Mouse (Mus musculus) heart, adult 9 months (tissue): ENCODE data around the gene Nme6.
A peak's percentile ranks its signal among the peaks of the same experiment; 100 is the strongest.

Experiments used
- DNase-seq, 2 experiments: peaks; one replicate each; pipeline ENCODE4 v3.0.0; 2022; ENCODE audit warnings: low spot score in 2 of 2

Nme6 gene

DNA sequence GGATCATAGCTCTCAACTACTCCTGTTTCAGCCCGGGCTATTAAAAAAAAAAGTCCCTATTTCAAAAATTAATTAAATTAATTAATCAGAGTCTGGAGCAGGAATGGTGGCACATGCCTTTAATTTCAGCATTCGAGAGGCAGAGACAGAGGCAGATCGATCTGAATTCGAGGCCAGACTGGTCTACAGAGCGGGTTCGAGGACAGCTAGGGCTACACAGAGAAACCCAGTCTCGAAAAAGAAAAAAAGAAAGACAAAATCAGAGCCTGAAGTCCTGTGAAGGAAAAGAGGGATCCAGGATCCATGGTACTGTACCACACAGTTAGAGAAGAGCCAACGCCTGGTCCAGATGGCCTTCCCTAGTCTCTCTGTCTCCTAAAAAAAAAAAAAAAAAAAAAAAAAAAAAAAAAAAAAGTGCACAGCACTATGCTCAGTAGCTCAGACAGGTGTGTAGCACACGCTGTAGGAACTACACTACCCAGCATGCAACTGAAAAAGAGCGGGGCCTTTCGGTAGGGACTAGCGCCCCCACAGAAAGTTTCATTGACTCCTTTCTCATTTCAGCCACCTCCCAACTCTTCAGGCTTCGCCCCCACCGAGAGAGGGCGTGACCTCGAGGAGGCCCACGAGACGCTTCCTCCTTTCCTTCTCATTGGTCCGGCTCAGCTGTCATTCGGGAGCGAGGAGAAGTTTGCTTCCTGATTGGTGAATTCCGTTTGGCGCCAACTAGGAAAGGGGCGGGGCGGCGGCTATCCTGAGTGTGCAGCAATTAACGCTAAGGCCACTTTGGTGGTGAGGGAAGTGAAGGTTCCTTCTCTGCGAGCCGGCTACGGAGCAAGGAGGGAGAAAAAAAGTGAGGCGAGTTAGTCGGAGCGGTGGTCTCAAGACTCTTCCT lies 42.5 kb downstream of the Nme6 start, which contains the start of gene Cdc25a:
Cdc25a (plus strand) TSS at position 783 of the 895 bp plus-strand sequence.
- peak; percentile 99 for DNase-seq

DNA sequence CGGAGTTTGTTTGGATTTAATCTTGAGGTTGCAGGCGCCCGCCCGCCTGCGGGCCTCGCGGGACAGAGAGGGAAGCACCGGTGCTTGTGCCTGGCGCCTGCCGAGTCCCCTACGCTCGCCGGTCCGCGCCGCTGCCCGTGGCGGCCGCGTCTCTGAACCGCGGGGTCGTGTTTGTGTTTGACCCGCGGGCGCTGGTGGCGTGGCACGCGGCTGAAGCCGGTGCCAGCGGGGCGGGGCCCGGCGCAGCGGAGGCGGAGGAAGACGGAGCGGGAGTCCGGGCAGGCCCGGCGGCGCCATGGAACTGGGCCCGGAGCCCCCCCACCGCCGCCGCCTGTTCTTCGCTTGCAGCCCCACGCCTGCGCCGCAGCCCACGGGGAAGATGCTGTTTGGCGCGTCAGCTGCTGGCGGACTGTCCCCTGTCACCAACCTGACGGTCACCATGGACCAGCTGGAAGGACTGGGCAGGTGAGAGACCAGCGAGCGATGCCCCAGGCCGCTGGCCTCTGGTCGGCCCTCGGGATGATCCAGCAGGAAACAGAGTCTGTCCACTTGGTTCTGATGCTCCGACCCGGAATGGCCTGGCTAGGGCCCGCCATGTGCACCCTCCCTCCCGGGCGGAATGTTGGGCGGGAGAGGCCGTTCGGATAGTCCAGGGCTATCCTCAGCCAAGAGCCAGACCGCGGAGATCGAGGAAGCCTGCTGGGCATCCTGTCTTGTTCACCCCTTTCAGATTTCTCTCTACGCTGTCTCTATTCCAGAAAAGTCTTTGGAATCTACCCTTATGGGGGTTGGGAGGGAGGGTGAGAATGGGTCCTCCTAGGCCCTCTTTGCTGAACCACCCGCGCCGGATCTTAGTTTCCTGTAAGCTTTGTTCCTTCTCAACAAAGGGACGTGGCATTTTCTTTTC lies 43.4 kb downstream of the Nme6 start:
- DNase-seq: peak in 1 of 2 experiments; percentile 42

DNA sequence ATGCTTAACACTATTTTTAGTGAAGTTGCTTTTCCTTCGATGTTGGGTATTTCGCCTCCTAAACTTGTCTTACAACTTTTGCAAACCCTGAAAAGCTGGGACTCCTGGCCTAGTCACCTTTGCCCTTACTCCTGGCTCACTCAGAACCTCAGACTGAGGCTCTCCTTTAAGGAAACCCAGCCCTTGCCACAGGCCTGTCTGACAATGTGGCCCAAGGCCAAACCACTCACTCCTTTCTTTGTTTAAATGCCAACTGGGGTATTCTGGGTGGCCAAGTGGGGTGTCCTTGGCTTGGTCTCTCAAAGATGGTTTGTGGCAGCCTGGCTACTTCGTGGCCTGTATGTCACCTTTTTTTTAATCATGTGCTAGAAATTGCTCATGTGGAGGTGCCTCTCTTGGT lies 44.2 kb downstream of the Nme6 start:
- no peak for DNase-seq

DNA sequence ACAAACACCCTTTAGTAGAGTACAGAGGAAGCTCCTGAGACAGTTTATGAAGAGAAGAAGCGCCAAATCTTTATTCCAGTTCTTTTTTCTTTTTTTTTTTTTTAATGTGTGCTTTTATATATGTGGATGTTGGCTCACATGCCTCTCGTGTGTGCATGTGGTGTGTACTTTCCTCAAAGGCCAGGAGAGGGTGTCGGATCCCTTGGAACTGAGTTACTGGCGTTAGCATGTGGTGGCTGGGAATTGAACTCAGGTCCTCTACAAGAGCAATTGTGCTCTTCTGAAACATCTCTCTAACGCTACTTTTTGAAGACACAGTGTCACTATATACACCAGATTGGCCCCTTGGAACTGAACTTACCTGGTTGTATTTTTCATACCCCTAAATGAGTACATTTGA lies 45.1 kb downstream of the Nme6 start:
- no peak for DNase-seq

DNA sequence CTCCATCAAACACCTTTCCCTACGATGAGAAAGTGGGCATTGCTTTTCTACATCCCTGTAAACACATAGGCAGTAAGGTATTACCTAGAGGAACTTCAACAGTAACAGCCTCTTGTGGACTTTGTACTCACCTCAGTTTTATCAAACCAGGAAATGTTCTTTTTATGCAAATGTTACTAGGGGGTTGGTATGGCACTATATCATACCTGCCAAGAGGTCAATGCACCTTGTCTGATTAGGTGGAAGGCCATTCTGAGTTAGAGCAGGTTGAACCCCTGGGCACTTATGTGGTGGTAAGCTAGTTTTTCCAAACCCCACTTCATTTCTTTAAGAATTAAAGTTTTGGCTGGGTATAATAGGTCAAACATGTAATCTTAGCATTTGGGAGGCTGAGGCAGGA lies 46.8 kb downstream of the Nme6 start:
- no peak for DNase-seq

DNA sequence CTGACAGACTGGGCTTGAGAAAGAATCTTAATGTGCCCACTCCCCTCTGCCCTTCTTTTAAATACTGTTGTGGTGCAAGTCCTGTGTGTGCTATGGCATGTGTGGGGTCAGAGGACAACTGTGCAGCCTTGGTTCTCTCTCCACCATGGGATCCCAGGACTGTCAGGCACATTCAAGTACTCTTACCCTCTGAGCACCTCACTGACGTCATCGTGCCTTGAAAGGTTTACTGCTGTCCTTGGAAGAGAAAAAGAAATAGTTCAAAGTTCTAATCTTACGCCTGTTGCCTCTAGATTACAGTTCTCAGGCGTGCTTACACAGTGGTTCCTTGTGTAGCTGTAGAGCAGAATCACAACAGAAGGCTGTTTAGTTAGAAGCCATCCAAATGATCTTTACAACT lies 53.7 kb downstream of the Nme6 start:
- DNase-seq: no peak

DNA sequence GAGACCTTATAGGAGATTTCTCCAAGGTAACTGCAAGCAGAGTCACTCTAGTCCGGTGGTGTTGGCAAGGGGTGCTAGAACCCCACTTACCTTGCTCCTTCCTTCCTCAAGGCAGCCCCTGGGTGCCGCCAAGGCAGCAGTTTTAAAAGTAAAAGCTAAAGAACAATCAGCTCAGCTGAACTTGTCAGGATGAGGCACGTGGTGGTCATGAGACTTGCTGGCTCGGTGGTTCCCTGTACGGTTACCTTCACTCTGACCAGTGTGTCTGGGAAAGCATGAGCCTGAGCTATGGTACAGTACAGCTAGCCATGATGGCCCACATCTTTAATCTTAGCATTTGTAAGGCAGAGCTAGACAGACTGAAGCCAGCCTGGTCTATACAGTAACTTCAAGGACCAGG lies 54.8 kb downstream of the Nme6 start:
- no peak for DNase-seq

DNA sequence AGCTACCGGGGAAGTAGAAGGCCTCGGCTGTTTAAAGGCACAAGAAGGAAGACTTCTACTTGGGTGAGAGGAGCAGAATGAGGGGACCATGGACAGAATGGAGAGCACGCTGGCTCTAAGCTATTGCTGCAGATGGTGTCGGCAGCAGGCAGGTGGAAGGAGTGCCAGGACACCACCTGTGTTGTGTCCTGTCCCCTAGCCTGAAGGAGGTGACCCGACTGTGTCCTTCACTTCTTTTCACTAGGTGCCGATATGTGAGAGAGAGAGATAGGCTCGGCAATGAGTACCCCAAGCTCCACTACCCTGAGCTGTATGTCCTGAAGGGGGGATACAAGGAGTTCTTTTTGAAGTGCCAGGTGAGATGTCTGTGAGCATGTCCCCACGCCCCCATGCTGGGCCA lies 59.0 kb downstream of the Nme6 start:
- no peak for DNase-seq
